Mouse (Mus musculus): ENCODE data around the gene A630095N17Rik. TPM values are rescaled to one million over a fixed set of nuclear protein-coding genes. Genes with fewer than 3 reads are reported as not detected.

The A630095N17Rik gene
- total and polyA plus RNA-seq, 3 experiments = 0.30 to 0.74 (median 0.74) TPM

GRCm38 (mm10) chr1:75244175-75244826 is 12.4 kb upstream of the A630095N17Rik start:
- dilution Hi-C loops (cut with MboI; ENCODE audit: extremely low pct_ligation_motif_present, extremely low pct_unique_long_range_greater_than_20kb, low sequenced_read_pairs) = no loop called here
- H3K27me3 ChIP-seq (replicated peaks) = no peaks in the 10 kb centered on the region
- peaks cover 36 to 75% of the 10 kb centered on the region in 2 experiments for H3K36me3 ChIP-seq (replicated peaks in 1 of 2; ENCODE audit: control insufficient read depth in 1 of 2, insufficient read depth in 1 of 2, low read length in 1 of 2)
- no peak overlapping the region for H3K27ac ChIP-seq (ENCODE audit: insufficient read depth, low read depth)
- no peaks in the 10 kb centered on the region for H3K9me3 ChIP-seq (replicated peaks; ENCODE audit: low read length)
- H3K9ac ChIP-seq (ENCODE audit: insufficient read depth, low read depth) = no peak overlapping the region
- no peaks in the 10 kb centered on the region for H3K79me2 ChIP-seq (replicated peaks; ENCODE audit: control insufficient read depth, extremely low read depth, insufficient read depth, poor library complexity, severe bottlenecking)
- no peak for TF ChIP-seq EP300 (IDR thresholded peaks at IDR 0.05; ENCODE audit: low read length)
- no peak for TF ChIP-seq CHD1 (IDR thresholded peaks at IDR 0.05; ENCODE audit: low read depth, low read length)
- no peak for TF ChIP-seq ETS1 (conservative IDR thresholded peaks at IDR 0.05; ENCODE audit: low read depth, low read length)
- no peak for TF ChIP-seq PAX5 (IDR thresholded peaks at IDR 0.05; ENCODE audit: low read length)
- no peak for TF ChIP-seq SIN3A (IDR thresholded peaks at IDR 0.05; ENCODE audit: low read length)
- TF ChIP-seq JUN (IDR thresholded peaks at IDR 0.05; ENCODE audit: insufficient read depth, low read depth, low read length) = no peak
- TF ChIP-seq TBP (conservative IDR thresholded peaks at IDR 0.05; ENCODE audit: low read depth, low read length) = no peak
- TF ChIP-seq JUND (conservative IDR thresholded peaks at IDR 0.05; ENCODE audit: low read depth, low read length) = no peak
- TF ChIP-seq ZMIZ1 (IDR thresholded peaks at IDR 0.05; ENCODE audit: low read depth, low read length) = no peak
- no peak for TF ChIP-seq E2F4 (IDR thresholded peaks at IDR 0.05; ENCODE audit: insufficient replicate concordance, low read depth, low read length)
- TF ChIP-seq MEF2A (IDR thresholded peaks at IDR 0.05; ENCODE audit: borderline replicate concordance, low read depth, low read length) = no peak
- no peak overlapping the region for H3K4me2 ChIP-seq (ENCODE audit: insufficient read depth, low read depth, poor library complexity, severe bottlenecking)
- in situ Hi-C loops (cut with MboI; ENCODE audit: low pct_ligation_motif_present, low pct_unique_long_range_greater_than_20kb, low sequenced_read_pairs) = no loop called here
- no peak for DNase-seq (ENCODE audit: extremely low read depth)
- H3K4me1 ChIP-seq (ENCODE audit: control insufficient read depth in 1 of 2, insufficient read depth in 2 of 2) = peaks cover 0 to 8% of the 10 kb centered on the region in 2 experiments; a peak in 2 of 4 replicates
- H3K4me3 ChIP-seq (replicated peaks in 1 of 3; ENCODE audit: low read depth in 2 of 3, low read length in 2 of 3, poor library complexity in 1 of 3) = no peak overlapping the region

- H3K27ac ChIP-seq (ENCODE audit: insufficient read depth, low read depth) = no peak overlapping the region
- peaks cover 0 to 6% of the 10 kb centered on the region in 2 experiments; a peak in 1 of 4 replicates for H3K4me1 ChIP-seq (ENCODE audit: control insufficient read depth in 1 of 2, insufficient read depth in 2 of 2)
- dilution Hi-C loops (cut with MboI; ENCODE audit: extremely low pct_ligation_motif_present, extremely low pct_unique_long_range_greater_than_20kb, low sequenced_read_pairs) (no loop called here), in situ Hi-C loops (cut with MboI; ENCODE audit: low pct_ligation_motif_present, low pct_unique_long_range_greater_than_20kb, low sequenced_read_pairs) (no loop called here)
- no peak overlapping the region for H3K9ac ChIP-seq (ENCODE audit: insufficient read depth, low read depth)
- H3K4me2 ChIP-seq (ENCODE audit: insufficient read depth, low read depth, poor library complexity, severe bottlenecking) = no peak overlapping the region
- TF ChIP-seq CTCF (conservative IDR thresholded peaks at IDR 0.05 in 1 of 2, IDR thresholded peaks at IDR 0.05 in 1 of 2; ENCODE audit: low read depth in 2 of 2, low read length in 2 of 2) = no peak
- no peak for TF ChIP-seq USF1 (IDR thresholded peaks at IDR 0.05; ENCODE audit: low read depth, low read length)
- TF ChIP-seq MXI1 (IDR thresholded peaks at IDR 0.05; ENCODE audit: low read depth, low read length) = no peak
- TF ChIP-seq ZNF384 (IDR thresholded peaks at IDR 0.05; ENCODE audit: low read depth, low read length) = no peak
- TF ChIP-seq GABPA (IDR thresholded peaks at IDR 0.05; ENCODE audit: insufficient replicate concordance, low read depth, low read length) = no peak
- TF ChIP-seq IRF4 (IDR thresholded peaks at IDR 0.05; ENCODE audit: low read depth, low read length) = no peak
- TF ChIP-seq MAFK (IDR thresholded peaks at IDR 0.05; ENCODE audit: insufficient replicate concordance, low read length) = no peak
- no peak for TF ChIP-seq NRF1 (IDR thresholded peaks at IDR 0.05; ENCODE audit: low read depth, low read length)
- TF ChIP-seq NELFE (IDR thresholded peaks at IDR 0.05; ENCODE audit: low read depth, low read length) = no peak
- TF ChIP-seq JUN (IDR thresholded peaks at IDR 0.05; ENCODE audit: insufficient read depth, low read depth, low read length) = no peak
- no peak for TF ChIP-seq SMC3 (IDR thresholded peaks at IDR 0.05; ENCODE audit: low read depth, low read length)
- no peak overlapping the region for H3K4me3 ChIP-seq (replicated peaks in 1 of 3; ENCODE audit: low read depth in 2 of 3, low read length in 2 of 3, poor library complexity in 1 of 3)
- no peaks in the 10 kb centered on the region for H3K9me3 ChIP-seq (replicated peaks; ENCODE audit: low read length)
- no peaks in the 10 kb centered on the region for H3K79me2 ChIP-seq (replicated peaks; ENCODE audit: control insufficient read depth, extremely low read depth, insufficient read depth, poor library complexity, severe bottlenecking)
- DNase-seq (ENCODE audit: extremely low read depth) = no peak
- H3K27me3 ChIP-seq (replicated peaks) = no peaks in the 10 kb centered on the region
- H3K36me3 ChIP-seq (replicated peaks in 1 of 2; ENCODE audit: control insufficient read depth in 1 of 2, insufficient read depth in 1 of 2, low read length in 1 of 2) = peaks cover 37 to 84% of the 10 kb centered on the region in 2 experiments
Observed at GRCm38 (mm10) chr1:75243411-75243810, 11.5 kb upstream of the A630095N17Rik start.
